ENCODE assay signal across 9 mouse cellular contexts in genomic region chr9:121951114-121951423, GRCm38 (mm10). TPM values are rescaled to one million over a fixed set of nuclear protein-coding genes. Genes with fewer than 3 reads are reported as not detected.
A peak's percentile ranks its signal among the peaks of the same experiment; 100 is the strongest.
DNase-seq lines count a peak whose midpoint lies in the region; ATAC-seq and TF ChIP-seq lines count a peak whose summit lies in the region.
"Had no signal": no experiment of that assay in that cellular context is flagged by ENCODE, and none has a peak within 500 bp of the region (broad histone marks: within the 10 kb centered on the region; RNA-seq: fewer than 3 reads in every experiment).

No protein-coding gene starts in this region.

- no peaks in the 10 kb centered on the region for H3K36me3 ChIP-seq in lung, embryonic 14.5 days (ENCODE audit: insufficient read depth)
- no peaks in the 10 kb centered on the region for H3K36me3 ChIP-seq in forebrain, embryonic 12.5 days (replicated peaks)
- H3K36me3 ChIP-seq in limb, embryonic 10.5 days, result 0 out of 2 replicates have a peak, but pooled peaks cover 3% of the 10 kb centered on the region

- H3K27ac ChIP-seq in lung, embryonic 14.5 days (ENCODE audit: low read depth), result peak overlapping the region; percentile 80; the same call in 1 of the 2 replicates
- H3K27ac ChIP-seq in forebrain, embryonic 12.5 days, result peak overlapping the region; percentile 65
- peak overlapping the region; percentile 50 for H3K27ac ChIP-seq in limb, embryonic 10.5 days
- peak overlapping the region; percentile 52 for H3K27ac ChIP-seq in olfactory bulb, adult 2 months (ENCODE audit: insufficient read depth, low read depth, low read length)

- no peak for TF ChIP-seq POLR2A in olfactory bulb, adult 2 months (IDR thresholded peaks at IDR 0.05; ENCODE audit: insufficient read depth, low read depth, low read length)

- peak overlapping the region; percentile 34 for H3K4me3 ChIP-seq in lung, embryonic 14.5 days (ENCODE audit: low read depth, low read length)
- H3K4me3 ChIP-seq in forebrain, embryonic 12.5 days (replicated peaks), result peak overlapping the region; percentile 21
- H3K4me3 ChIP-seq in limb, embryonic 10.5 days, result peak overlapping the region; percentile 24; the same call in 1 of the 2 replicates
- peak overlapping the region; percentile 28 for H3K4me3 ChIP-seq in olfactory bulb, adult 2 months (ENCODE audit: insufficient read depth, low read depth, low read length)

- peak overlapping the region; percentile 58 for H3K4me2 ChIP-seq in lung, embryonic 14.5 days
- H3K4me2 ChIP-seq in forebrain, embryonic 12.5 days, result peak overlapping the region; percentile 50

- no peak; the same call in 1 of the 2 replicates for ATAC-seq in lung, embryonic 14.5 days (ENCODE audit: insufficient read depth)
- ATAC-seq in forebrain, embryonic 12.5 days (ENCODE audit: low FRiP score), result peak; percentile 27; the same call in 1 of the 2 replicates

- WGBS in lung, embryonic 14.5 days, result 22% methylated on average over 4 of the region's 4 CpGs
- WGBS in forebrain, embryonic 12.5 days, result 46% methylated on average over 4 of the region's 4 CpGs
- 38% methylated on average over 4 of the region's 4 CpGs for WGBS in limb, embryonic 10.5 days
- 42% methylated on average over 4 of the region's 4 CpGs for WGBS in olfactory bulb, adult 2 months

- no peak for DNase-seq in lung, embryonic 14.5 days
- no peak for DNase-seq in lung, adult 18-20 months
- DNase-seq in limb, embryonic 10.5 days (ENCODE audit: low spot score), result no peak
- no peak for DNase-seq in embryo, embryonic 10.5 days (ENCODE audit: low spot score)
- DNase-seq in thymus, postnatal 36 days, result no peak
- DNase-seq in layer of hippocampus, postnatal 14 days (ENCODE audit: low spot score in 2 of 2), result no peak
- DNase-seq: thymus, postnatal 25 days had no signal

- TF ChIP-seq CTCF in lung, embryonic 14.5 days (IDR thresholded peaks at IDR 0.05; ENCODE audit: low read depth), result no peak
- no peak for TF ChIP-seq CTCF in olfactory bulb, adult 2 months (IDR thresholded peaks at IDR 0.05; ENCODE audit: insufficient read depth, low read depth, low read length)

- no peaks in the 10 kb centered on the region for H3K27me3 ChIP-seq in lung, embryonic 14.5 days (ENCODE audit: insufficient read depth, low read length)
- 0 out of 2 replicates have a peak, but pooled peaks cover 4% of the 10 kb centered on the region for H3K27me3 ChIP-seq in forebrain, embryonic 12.5 days
- H3K27me3 ChIP-seq in limb, embryonic 10.5 days (ENCODE audit: low read depth, poor library complexity, severe bottlenecking), result no peaks in the 10 kb centered on the region

- H3K9ac ChIP-seq in lung, embryonic 14.5 days, result peak overlapping the region; percentile 43
- H3K9ac ChIP-seq in forebrain, embryonic 12.5 days, result peak overlapping the region; percentile 29; the same call in 1 of the 2 replicates

- no peaks in the 10 kb centered on the region for H3K9me3 ChIP-seq in lung, embryonic 14.5 days (ENCODE audit: low read depth, low read length)
- no peaks in the 10 kb centered on the region for H3K9me3 ChIP-seq in forebrain, embryonic 12.5 days
- no peaks in the 10 kb centered on the region for H3K9me3 ChIP-seq in limb, embryonic 10.5 days (replicated peaks)

- H3K4me1 ChIP-seq in lung, embryonic 14.5 days (ENCODE audit: insufficient read depth), result peaks cover 7% of the 10 kb centered on the region; the same call in 1 of the 2 replicates
- peaks cover 11% of the 10 kb centered on the region for H3K4me1 ChIP-seq in forebrain, embryonic 12.5 days
- H3K4me1 ChIP-seq in limb, embryonic 10.5 days, result peaks cover 9% of the 10 kb centered on the region
- H3K4me1 ChIP-seq in olfactory bulb, adult 2 months (ENCODE audit: control insufficient read depth, insufficient read depth, low read length), result peaks cover 6% of the 10 kb centered on the region

RNA-seq across cellular contexts. Expression of gene Fam198a, which starts 0.3 kb away (rescaled TPM):
- polyA plus RNA-seq in lung, embryonic 14.5 days (2014; fragmentation: Nextera tagmentation; extraction: Ambion mirVana), result 1.7 and 2.2 TPM in 2 replicates
- polyA plus RNA-seq in forebrain, embryonic 12.5 days (2016; fragmentation: Nextera tagmentation; extraction: Ambion mirVana), result 1.2 and 1.3 TPM in 2 replicates
- 0.40 and 0.65 TPM in 2 replicates for polyA plus RNA-seq in limb, embryonic 10.5 days (2016; fragmentation: Nextera tagmentation; extraction: Ambion mirVana)
- polyA plus RNA-seq in olfactory bulb, adult 2 months (2012; ENCODE audit: insufficient read depth, insufficient read length, low replicate concordance, missing spikeins), result not detected in 2 replicates
- total RNA-seq in layer of hippocampus, postnatal 14 days (2021), result 1 to 10 TPM; 3.5 to 4.7 TPM

RNA-seq across cellular contexts. Expression of gene Cyp8b1, which starts 35.0 kb away (rescaled TPM):
- polyA plus RNA-seq in lung, embryonic 14.5 days (2014; fragmentation: Nextera tagmentation; extraction: Ambion mirVana), result not detected in 2 replicates
- not detected in 2 replicates for polyA plus RNA-seq in forebrain, embryonic 12.5 days (2016; fragmentation: Nextera tagmentation; extraction: Ambion mirVana)
- not detected in 2 replicates for polyA plus RNA-seq in limb, embryonic 10.5 days (2016; fragmentation: Nextera tagmentation; extraction: Ambion mirVana)
- polyA plus RNA-seq in olfactory bulb, adult 2 months (2012; ENCODE audit: insufficient read depth, insufficient read length, low replicate concordance, missing spikeins), result not detected in 2 replicates
- total RNA-seq in layer of hippocampus, postnatal 14 days (2021), result not detected

RNA-seq across cellular contexts. Expression of gene Pomgnt2, which starts 45.8 kb away (rescaled TPM):
- 9.9 and 10.5 TPM in 2 replicates for polyA plus RNA-seq in lung, embryonic 14.5 days (2014; fragmentation: Nextera tagmentation; extraction: Ambion mirVana)
- polyA plus RNA-seq in forebrain, embryonic 12.5 days (2016; fragmentation: Nextera tagmentation; extraction: Ambion mirVana), result 14.0 and 15.2 TPM in 2 replicates
- polyA plus RNA-seq in limb, embryonic 10.5 days (2016; fragmentation: Nextera tagmentation; extraction: Ambion mirVana), result 11.5 and 12.5 TPM in 2 replicates
- polyA plus RNA-seq in olfactory bulb, adult 2 months (2012; ENCODE audit: insufficient read depth, insufficient read length, low replicate concordance, missing spikeins), result not detected in 2 replicates
- 10 to 100 TPM; 39.0 to 39.2 TPM for total RNA-seq in layer of hippocampus, postnatal 14 days (2021)

RNA-seq across cellular contexts. Expression of gene Ackr2, which starts 52.9 kb away (rescaled TPM):
- polyA plus RNA-seq in lung, embryonic 14.5 days (2014; fragmentation: Nextera tagmentation; extraction: Ambion mirVana), result 0.88 TPM in 2 replicates
- 0.89 and 1.2 TPM in 2 replicates for polyA plus RNA-seq in forebrain, embryonic 12.5 days (2016; fragmentation: Nextera tagmentation; extraction: Ambion mirVana)
- polyA plus RNA-seq in limb, embryonic 10.5 days (2016; fragmentation: Nextera tagmentation; extraction: Ambion mirVana), result 0.16 TPM in 1 of 2 replicates, not detected in the other
- not detected in 2 replicates for polyA plus RNA-seq in olfactory bulb, adult 2 months (2012; ENCODE audit: insufficient read depth, insufficient read length, low replicate concordance, missing spikeins)
- total RNA-seq in layer of hippocampus, postnatal 14 days (2021), result 1 to 10 TPM; 2.6 to 4.2 TPM
